Mouse (Mus musculus): ENCODE data around the gene Dpp9. TPM values are rescaled to one million over a fixed set of nuclear protein-coding genes. Genes with fewer than 3 reads are reported as not detected.

The Dpp9 gene
- polyA plus RNA-seq, 1 experiment, result not detected

DNA sequence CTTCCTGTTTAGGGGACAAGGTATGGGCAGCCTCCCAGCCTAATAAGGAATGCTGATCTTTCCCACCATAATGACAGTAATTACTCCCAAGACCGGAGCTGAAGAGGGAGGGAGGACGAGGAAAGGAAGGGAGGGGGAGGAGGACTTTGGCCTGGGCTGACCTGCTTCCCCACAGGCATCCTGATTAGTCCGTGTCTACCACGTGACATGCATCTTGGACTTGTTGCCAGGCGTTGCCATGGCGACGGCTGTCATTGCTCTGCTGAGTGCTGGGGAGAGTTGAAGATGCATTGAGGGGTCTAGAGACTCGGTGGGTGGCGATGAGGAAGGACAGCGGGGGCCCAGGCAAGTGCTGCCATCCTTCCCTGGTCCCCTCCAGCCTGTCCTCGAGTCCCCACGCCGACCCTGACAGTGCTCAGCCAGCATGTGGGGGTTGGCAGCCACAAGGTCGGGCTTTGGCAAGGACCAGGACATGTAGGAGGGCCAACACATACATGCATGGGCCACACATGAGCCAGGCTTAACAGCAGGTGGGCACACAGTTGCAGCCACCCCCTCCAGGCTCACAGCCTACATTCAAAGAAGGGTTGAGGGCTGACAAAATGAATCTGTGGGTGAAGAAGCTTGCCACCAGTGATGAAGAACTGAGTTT, 15.2 kb upstream of the Dpp9 start:
- peak overlapping the region; percentile 11; the same call in 1 of the 2 replicates for H3K4me3 ChIP-seq (ENCODE audit: insufficient read depth, low read depth, low read length)
- 1% methylated on average over 14 of the region's 14 CpGs for WGBS
- peaks cover 19% of the 10 kb centered on the region for H3K4me1 ChIP-seq (ENCODE audit: control insufficient read depth, insufficient read depth, low read length)
- H3K27ac ChIP-seq (ENCODE audit: insufficient read depth, low read depth, low read length), result peak overlapping the region; percentile 92
- no peak for TF ChIP-seq POLR2A (IDR thresholded peaks at IDR 0.05; ENCODE audit: insufficient read depth, low read depth, low read length)
- no peak for TF ChIP-seq CTCF (IDR thresholded peaks at IDR 0.05; ENCODE audit: insufficient read depth, low read depth, low read length)

DNA sequence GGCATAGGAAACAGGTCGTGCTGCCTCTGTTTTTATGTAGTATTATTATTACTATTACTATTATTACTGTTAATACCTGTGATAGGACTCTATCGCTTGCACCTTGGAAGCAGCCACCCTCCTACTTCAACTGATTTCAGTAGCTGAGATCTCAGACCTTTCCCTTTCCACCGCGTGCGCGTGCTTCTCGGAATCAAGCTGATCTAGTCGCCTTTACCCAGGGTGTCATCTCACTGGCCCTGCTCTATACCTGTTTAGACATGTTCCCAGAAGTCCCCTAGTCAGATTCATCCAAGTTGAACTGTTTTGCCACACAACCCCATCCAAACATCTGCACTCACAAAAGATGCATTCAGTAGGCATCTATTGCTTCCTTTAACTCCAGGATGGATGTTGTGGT, 14.7 kb upstream of the Dpp9 start:
- Histone ChIP-seq H3K4me3 (ENCODE audit: insufficient read depth, low read depth, low read length) (no peak overlapping the region), H3K4me1 (ENCODE audit: control insufficient read depth, insufficient read depth, low read length) (peaks cover 19% of the 10 kb centered on the region), H3K27ac (ENCODE audit: insufficient read depth, low read depth, low read length) (peak overlapping the region; percentile 65)
- TF ChIP-seq POLR2A (IDR thresholded peaks at IDR 0.05; ENCODE audit: insufficient read depth, low read depth, low read length), result no peak
- TF ChIP-seq CTCF (IDR thresholded peaks at IDR 0.05; ENCODE audit: insufficient read depth, low read depth, low read length), result no peak
- WGBS, result 32% methylated on average over 8 of the region's 8 CpGs

DNA sequence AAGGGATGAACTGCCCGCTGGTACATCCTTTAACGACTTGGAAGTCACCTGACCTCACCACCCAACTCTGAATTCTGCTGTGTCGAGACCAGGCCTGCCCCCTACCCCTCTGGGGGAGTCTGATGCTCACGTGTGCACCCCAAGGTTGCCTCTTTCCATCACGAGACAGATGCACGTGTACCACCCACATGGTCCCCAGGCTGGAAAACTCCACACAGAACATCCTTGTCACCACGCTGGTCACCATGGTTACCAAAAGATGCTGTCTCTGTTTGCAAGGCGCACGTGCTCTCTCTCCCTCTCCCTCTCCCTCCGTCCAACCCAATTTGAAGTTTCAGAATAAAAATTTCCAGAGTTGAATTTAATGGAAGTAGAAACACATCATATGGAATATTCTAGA, 11.2 kb upstream of the Dpp9 start:
- Histone ChIP-seq H3K4me1 (ENCODE audit: control insufficient read depth, insufficient read depth, low read length) (peaks cover 16% of the 10 kb centered on the region), H3K27ac (ENCODE audit: insufficient read depth, low read depth, low read length) (no peak overlapping the region), H3K4me3 (ENCODE audit: insufficient read depth, low read depth, low read length) (no peak overlapping the region)
- TF ChIP-seq CTCF (IDR thresholded peaks at IDR 0.05; ENCODE audit: insufficient read depth, low read depth, low read length) (no peak), POLR2A (IDR thresholded peaks at IDR 0.05; ENCODE audit: insufficient read depth, low read depth, low read length) (no peak)
- 24% methylated on average over 10 of the region's 10 CpGs for WGBS

DNA sequence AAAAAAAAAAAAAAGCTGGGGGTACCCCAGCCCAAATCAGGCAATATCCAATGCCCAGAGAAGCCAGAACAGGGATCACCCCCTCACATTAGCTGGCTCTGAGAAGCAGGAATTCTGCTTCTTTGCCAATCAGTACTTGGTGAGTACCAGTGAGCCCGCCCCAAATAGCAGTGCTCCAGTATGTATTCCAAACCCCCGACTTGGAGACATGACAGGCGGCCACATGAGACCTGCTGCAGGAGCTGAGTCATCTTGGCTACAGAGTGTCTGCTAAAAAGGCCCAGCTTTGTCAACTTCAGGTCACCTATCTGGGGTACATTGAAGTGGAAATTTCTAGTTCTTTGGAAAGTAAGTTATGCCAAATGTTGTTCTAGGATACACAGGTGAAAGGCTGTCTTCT, 7.9 kb upstream of the Dpp9 start:
- H3K27ac ChIP-seq (ENCODE audit: insufficient read depth, low read depth, low read length), result no peak overlapping the region
- no peak for TF ChIP-seq CTCF (IDR thresholded peaks at IDR 0.05; ENCODE audit: insufficient read depth, low read depth, low read length)
- no peak for TF ChIP-seq POLR2A (IDR thresholded peaks at IDR 0.05; ENCODE audit: insufficient read depth, low read depth, low read length)
- peaks cover 7% of the 10 kb centered on the region for H3K4me1 ChIP-seq (ENCODE audit: control insufficient read depth, insufficient read depth, low read length)
- WGBS, result 70% methylated on average over 3 of the region's 3 CpGs
- no peak overlapping the region for H3K4me3 ChIP-seq (ENCODE audit: insufficient read depth, low read depth, low read length)

DNA sequence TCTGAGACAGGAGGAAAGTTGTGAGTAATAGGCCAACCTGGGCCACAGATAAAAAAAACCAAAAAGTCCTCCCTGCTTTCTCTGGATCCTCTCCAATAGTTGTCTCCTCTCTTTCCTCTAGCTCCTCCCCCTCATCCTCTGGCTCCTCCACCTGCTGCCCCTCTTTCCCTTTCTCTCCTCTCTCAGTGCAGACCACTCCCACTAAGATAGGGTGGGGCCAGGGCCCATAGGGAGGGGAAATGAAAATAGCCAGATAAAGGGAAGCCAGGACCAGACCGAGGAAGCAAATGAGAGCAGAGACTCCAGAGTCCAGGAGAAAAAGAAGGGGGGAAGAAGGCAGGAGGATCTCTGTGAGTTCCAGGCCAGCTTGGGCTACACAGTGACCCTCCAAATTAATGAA, 6.2 kb upstream of the Dpp9 start:
- 61% methylated on average over 1 of the region's 1 CpGs for WGBS
- Histone ChIP-seq H3K4me3 (ENCODE audit: insufficient read depth, low read depth, low read length) (no peak overlapping the region), H3K27ac (ENCODE audit: insufficient read depth, low read depth, low read length) (no peak overlapping the region), H3K4me1 (ENCODE audit: control insufficient read depth, insufficient read depth, low read length) (peaks cover 2% of the 10 kb centered on the region)
- TF ChIP-seq CTCF (IDR thresholded peaks at IDR 0.05; ENCODE audit: insufficient read depth, low read depth, low read length) (no peak), POLR2A (IDR thresholded peaks at IDR 0.05; ENCODE audit: insufficient read depth, low read depth, low read length) (no peak)

DNA sequence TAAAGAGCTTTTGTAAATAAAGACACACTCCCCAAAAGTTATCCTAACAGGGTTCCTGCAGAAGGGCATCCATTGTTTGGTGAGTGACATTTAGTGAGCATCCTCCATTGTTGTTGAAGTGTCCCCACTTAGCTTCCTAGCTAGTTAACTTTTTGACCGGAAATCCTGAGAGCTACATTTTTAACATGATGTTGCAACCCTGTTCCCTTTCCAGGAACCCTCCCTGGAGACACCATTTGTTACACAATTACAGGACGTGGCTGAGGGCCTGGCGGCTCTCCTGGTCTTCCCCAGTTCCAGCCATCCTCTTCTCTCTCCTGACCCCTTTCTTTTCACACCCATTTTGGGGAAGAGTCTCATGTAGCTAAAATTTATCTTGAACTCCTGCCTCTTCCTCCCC, 1.1 kb upstream of the Dpp9 start:
- TF ChIP-seq POLR2A (IDR thresholded peaks at IDR 0.05; ENCODE audit: insufficient read depth, low read depth, low read length), result no peak
- TF ChIP-seq CTCF (IDR thresholded peaks at IDR 0.05; ENCODE audit: insufficient read depth, low read depth, low read length), result no peak
- 69% methylated on average over 3 of the region's 3 CpGs for WGBS
- H3K4me1 ChIP-seq (ENCODE audit: control insufficient read depth, insufficient read depth, low read length), result peaks cover 25% of the 10 kb centered on the region
- H3K27ac ChIP-seq (ENCODE audit: insufficient read depth, low read depth, low read length), result no peak overlapping the region
- H3K4me3 ChIP-seq (ENCODE audit: insufficient read depth, low read depth, low read length), result no peak overlapping the region

DNA sequence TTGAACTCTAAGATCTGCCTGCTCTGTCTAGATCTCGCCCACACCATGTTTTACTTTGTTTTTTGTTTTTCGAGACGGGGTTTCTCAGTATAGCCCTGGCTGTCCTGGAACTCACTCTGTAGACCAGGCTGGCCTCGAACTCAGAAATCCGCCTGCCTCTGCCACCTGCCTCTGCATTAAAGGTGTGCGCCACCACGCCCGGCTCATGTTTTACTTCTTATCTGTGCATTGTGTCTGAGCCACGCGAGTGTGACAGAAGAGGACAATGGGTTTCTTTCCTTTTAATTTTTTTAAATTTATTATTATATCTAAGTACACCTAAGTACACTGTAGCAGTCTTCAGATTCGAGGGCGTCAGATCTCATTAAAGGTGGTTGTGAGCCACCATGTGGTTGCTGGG, 546 bp upstream of the Dpp9 start:
- TF ChIP-seq CTCF (IDR thresholded peaks at IDR 0.05; ENCODE audit: insufficient read depth, low read depth, low read length), result no peak
- no peak for TF ChIP-seq POLR2A (IDR thresholded peaks at IDR 0.05; ENCODE audit: insufficient read depth, low read depth, low read length)
- Histone ChIP-seq H3K4me3 (ENCODE audit: insufficient read depth, low read depth, low read length) (peak overlapping the region; percentile 92), H3K4me1 (ENCODE audit: control insufficient read depth, insufficient read depth, low read length) (peaks cover 25% of the 10 kb centered on the region), H3K27ac (ENCODE audit: insufficient read depth, low read depth, low read length) (peak overlapping the region; percentile 55)
- WGBS, result 36% methylated on average over 12 of the region's 12 CpGs

DNA sequence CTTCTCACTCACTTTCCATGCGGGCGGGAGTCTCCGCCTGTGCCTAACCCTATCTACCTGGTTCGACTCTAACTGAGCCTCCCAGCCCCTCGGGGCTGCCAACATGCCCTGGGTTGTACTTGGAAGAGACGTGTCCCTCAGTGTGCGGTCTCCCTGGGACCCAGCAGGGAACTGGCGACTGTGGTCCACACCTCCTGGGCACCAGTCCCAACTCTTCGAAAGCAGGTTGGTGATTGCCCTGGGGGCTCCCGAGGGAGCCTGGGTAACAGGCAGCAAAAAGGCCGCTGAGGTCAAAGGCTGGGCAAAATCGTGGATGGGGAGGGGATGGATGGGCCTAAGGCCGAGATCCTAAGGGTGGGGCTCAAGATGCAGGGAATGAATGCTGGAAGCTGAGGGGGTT, 1.0 kb downstream of the Dpp9 start:
- H3K4me3 ChIP-seq (ENCODE audit: insufficient read depth, low read depth, low read length), result peak overlapping the region; percentile 92
- peaks cover 25% of the 10 kb centered on the region for H3K4me1 ChIP-seq (ENCODE audit: control insufficient read depth, insufficient read depth, low read length)
- no peak overlapping the region for H3K27ac ChIP-seq (ENCODE audit: insufficient read depth, low read depth, low read length)
- 52% methylated on average over 13 of the region's 13 CpGs for WGBS
- TF ChIP-seq POLR2A (IDR thresholded peaks at IDR 0.05; ENCODE audit: insufficient read depth, low read depth, low read length) (no peak), CTCF (IDR thresholded peaks at IDR 0.05; ENCODE audit: insufficient read depth, low read depth, low read length) (no peak)

DNA sequence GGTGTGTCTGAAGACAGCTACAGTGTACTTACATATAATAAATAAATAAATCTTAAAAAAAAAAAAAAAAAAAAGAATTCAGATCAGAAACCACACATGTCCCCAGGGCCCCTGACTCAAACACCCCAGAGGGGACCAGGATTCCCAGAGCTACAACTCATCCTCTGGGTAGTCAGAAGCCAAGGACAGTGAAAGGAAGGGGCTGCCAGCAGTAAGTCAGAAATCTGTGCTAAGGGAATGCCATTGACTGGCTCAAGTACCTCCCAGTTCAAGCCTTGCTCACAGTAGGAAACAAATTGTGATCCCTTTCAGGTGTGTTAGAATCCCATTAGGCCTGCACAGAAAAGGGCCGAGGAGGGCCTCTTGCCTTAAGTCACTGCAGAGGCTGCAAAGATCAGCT, 4.5 kb downstream of the Dpp9 start:
- 76% methylated on average over 1 of the region's 1 CpGs for WGBS
- peaks cover 25% of the 10 kb centered on the region for H3K4me1 ChIP-seq (ENCODE audit: control insufficient read depth, insufficient read depth, low read length)
- H3K27ac ChIP-seq (ENCODE audit: insufficient read depth, low read depth, low read length), result no peak overlapping the region
- H3K4me3 ChIP-seq (ENCODE audit: insufficient read depth, low read depth, low read length), result no peak overlapping the region
- TF ChIP-seq POLR2A (IDR thresholded peaks at IDR 0.05; ENCODE audit: insufficient read depth, low read depth, low read length), result no peak
- no peak for TF ChIP-seq CTCF (IDR thresholded peaks at IDR 0.05; ENCODE audit: insufficient read depth, low read depth, low read length)
